Mouse (Mus musculus): ENCODE data around the gene Sytl2. TPM values are rescaled to one million over a fixed set of nuclear protein-coding genes. Genes with fewer than 3 reads are reported as not detected.

Gene Sytl2
- polyA plus RNA-seq, 1 experiment, result 5.9 TPM

- no peak for DNase-seq
- TF ChIP-seq POLR2A (IDR thresholded peaks at IDR 0.05; ENCODE audit: control insufficient read depth, extremely low read depth, insufficient read depth, low read length, poor library complexity), result no peak
- no peak for TF ChIP-seq CTCF (IDR thresholded peaks at IDR 0.05; ENCODE audit: borderline replicate concordance, control insufficient read depth, extremely low read depth, insufficient read depth, low read length, poor library complexity)
- H3K4me3 ChIP-seq (ENCODE audit: control insufficient read depth, insufficient read depth, low read length), result no peak overlapping the region
- H3K36me3 ChIP-seq (ENCODE audit: control insufficient read depth, insufficient read depth, low read length), result no peaks in the 10 kb centered on the region
- WGBS, result 70% methylated on average over 3 of the region's 3 CpGs
- H3K27me3 ChIP-seq (ENCODE audit: control insufficient read depth, insufficient read depth, low read length), result no peaks in the 10 kb centered on the region
- no peaks in the 10 kb centered on the region for H3K4me1 ChIP-seq (replicated peaks; ENCODE audit: control insufficient read depth, insufficient read depth, low read length)
- no peak overlapping the region for H3K27ac ChIP-seq (ENCODE audit: control insufficient read depth, insufficient read depth, low read length)
These were observed 31.9 kb upstream of the Sytl2 start for GRCm38 (mm10) chr7:90270141-90270540.

GRCm38 (mm10) chr7:90274561-90275100 lies 27.4 kb upstream of the Sytl2 start:
- TF ChIP-seq POLR2A (IDR thresholded peaks at IDR 0.05; ENCODE audit: control insufficient read depth, extremely low read depth, insufficient read depth, low read length, poor library complexity) (no peak), CTCF (IDR thresholded peaks at IDR 0.05; ENCODE audit: borderline replicate concordance, control insufficient read depth, extremely low read depth, insufficient read depth, low read length, poor library complexity) (no peak)
- Histone ChIP-seq H3K27me3 (ENCODE audit: control insufficient read depth, insufficient read depth, low read length) (no peaks in the 10 kb centered on the region), H3K27ac (ENCODE audit: control insufficient read depth, insufficient read depth, low read length) (no peak overlapping the region), H3K36me3 (ENCODE audit: control insufficient read depth, insufficient read depth, low read length) (no peaks in the 10 kb centered on the region), H3K4me1 (replicated peaks; ENCODE audit: control insufficient read depth, insufficient read depth, low read length) (no peaks in the 10 kb centered on the region; the same call in 1 of the 2 replicates), H3K4me3 (ENCODE audit: control insufficient read depth, insufficient read depth, low read length) (no peak overlapping the region)
- WGBS, result 63% methylated on average over 11 of the region's 11 CpGs
- no peak for DNase-seq

DNA sequence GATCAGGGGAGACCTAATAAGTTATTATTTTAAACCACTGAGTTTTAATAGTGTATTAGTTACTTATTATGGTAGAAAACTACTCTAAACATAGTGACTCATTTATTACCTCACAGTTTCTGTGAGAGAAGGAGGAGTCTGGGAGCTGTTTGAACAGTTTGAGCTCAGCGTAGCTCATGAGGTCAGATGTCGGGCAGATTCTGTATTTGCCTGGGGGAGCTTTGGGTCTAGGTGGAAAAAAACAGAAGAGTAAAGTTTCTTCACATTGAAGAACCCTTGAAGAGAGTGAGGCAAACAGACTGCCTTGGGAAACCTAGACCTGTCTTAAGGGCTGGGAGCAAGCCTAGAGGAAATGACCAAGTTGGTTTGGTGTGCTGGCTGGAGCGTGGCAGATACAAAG lies 24.8 kb upstream of the Sytl2 start:
- no peak overlapping the region for H3K27ac ChIP-seq (ENCODE audit: control insufficient read depth, insufficient read depth, low read length)

GRCm38 (mm10) chr7:90277769-90278168 lies 24.3 kb upstream of the Sytl2 start:
- H3K4me3 ChIP-seq (ENCODE audit: control insufficient read depth, insufficient read depth, low read length), result no peak overlapping the region
- DNase-seq, result no peak
- WGBS, result 94% methylated on average over 4 of the region's 4 CpGs

More for the DNA sequence above, 24.8 kb upstream of the Sytl2 start:
- DNase-seq, result no peak
- H3K36me3 ChIP-seq (ENCODE audit: control insufficient read depth, insufficient read depth, low read length), result no peaks in the 10 kb centered on the region
- 91% methylated on average over 3 of the region's 3 CpGs for WGBS
- TF ChIP-seq CTCF (IDR thresholded peaks at IDR 0.05; ENCODE audit: borderline replicate concordance, control insufficient read depth, extremely low read depth, insufficient read depth, low read length, poor library complexity) (no peak), POLR2A (IDR thresholded peaks at IDR 0.05; ENCODE audit: control insufficient read depth, extremely low read depth, insufficient read depth, low read length, poor library complexity) (no peak)
- H3K27me3 ChIP-seq (ENCODE audit: control insufficient read depth, insufficient read depth, low read length), result no peaks in the 10 kb centered on the region
- peaks cover 4% of the 10 kb centered on the region for H3K4me1 ChIP-seq (replicated peaks; ENCODE audit: control insufficient read depth, insufficient read depth, low read length)
- H3K4me3 ChIP-seq (ENCODE audit: control insufficient read depth, insufficient read depth, low read length), result no peak overlapping the region

DNA sequence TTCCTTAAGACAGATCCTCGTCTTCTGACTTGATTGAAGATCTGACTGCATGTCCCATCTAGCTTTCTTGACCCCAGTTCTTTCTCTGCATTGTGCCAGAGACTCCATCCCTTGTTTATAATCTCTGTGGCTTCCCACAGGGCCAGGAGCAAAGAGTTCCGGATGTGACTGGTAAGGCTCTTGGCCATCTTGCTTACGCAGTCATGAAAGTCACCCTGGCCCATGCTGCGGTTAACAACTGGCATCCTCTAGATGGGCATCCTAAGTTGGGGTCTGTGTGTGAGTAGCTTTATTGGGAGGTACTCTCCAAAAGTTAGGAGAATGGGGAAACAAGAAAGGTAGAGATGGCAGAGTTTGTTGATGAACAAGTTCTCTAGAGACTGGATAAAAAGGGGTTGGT lies 22.9 kb upstream of the Sytl2 start:
- 90% methylated on average over 4 of the region's 4 CpGs for WGBS
- DNase-seq, result no peak
- TF ChIP-seq CTCF (IDR thresholded peaks at IDR 0.05; ENCODE audit: borderline replicate concordance, control insufficient read depth, extremely low read depth, insufficient read depth, low read length, poor library complexity), result no peak
- no peak for TF ChIP-seq POLR2A (IDR thresholded peaks at IDR 0.05; ENCODE audit: control insufficient read depth, extremely low read depth, insufficient read depth, low read length, poor library complexity)
- H3K4me1 ChIP-seq (replicated peaks; ENCODE audit: control insufficient read depth, insufficient read depth, low read length), result peaks cover 4% of the 10 kb centered on the region
- no peak overlapping the region for H3K4me3 ChIP-seq (ENCODE audit: control insufficient read depth, insufficient read depth, low read length)
- no peaks in the 10 kb centered on the region for H3K27me3 ChIP-seq (ENCODE audit: control insufficient read depth, insufficient read depth, low read length)
- H3K27ac ChIP-seq (ENCODE audit: control insufficient read depth, insufficient read depth, low read length), result no peak overlapping the region
- H3K36me3 ChIP-seq (ENCODE audit: control insufficient read depth, insufficient read depth, low read length), result no peaks in the 10 kb centered on the region

More at GRCm38 (mm10) chr7:90277769-90278168, 24.3 kb upstream of the Sytl2 start:
- no peaks in the 10 kb centered on the region for H3K36me3 ChIP-seq (ENCODE audit: control insufficient read depth, insufficient read depth, low read length)
- TF ChIP-seq CTCF (IDR thresholded peaks at IDR 0.05; ENCODE audit: borderline replicate concordance, control insufficient read depth, extremely low read depth, insufficient read depth, low read length, poor library complexity) (no peak), POLR2A (IDR thresholded peaks at IDR 0.05; ENCODE audit: control insufficient read depth, extremely low read depth, insufficient read depth, low read length, poor library complexity) (no peak)
- no peaks in the 10 kb centered on the region for H3K27me3 ChIP-seq (ENCODE audit: control insufficient read depth, insufficient read depth, low read length)
- peaks cover 4% of the 10 kb centered on the region for H3K4me1 ChIP-seq (replicated peaks; ENCODE audit: control insufficient read depth, insufficient read depth, low read length)
- H3K27ac ChIP-seq (ENCODE audit: control insufficient read depth, insufficient read depth, low read length), result no peak overlapping the region

GRCm38 (mm10) chr7:90280274-90280875 lies 21.7 kb upstream of the Sytl2 start:
- peak; percentile 68 for DNase-seq
- Histone ChIP-seq H3K36me3 (ENCODE audit: control insufficient read depth, insufficient read depth, low read length) (no peaks in the 10 kb centered on the region), H3K27me3 (ENCODE audit: control insufficient read depth, insufficient read depth, low read length) (no peaks in the 10 kb centered on the region), H3K4me1 (replicated peaks; ENCODE audit: control insufficient read depth, insufficient read depth, low read length) (peaks cover 4% of the 10 kb centered on the region), H3K27ac (ENCODE audit: control insufficient read depth, insufficient read depth, low read length) (no peak overlapping the region), H3K4me3 (ENCODE audit: control insufficient read depth, insufficient read depth, low read length) (no peak overlapping the region)
- 59% methylated on average over 11 of the region's 11 CpGs for WGBS
- TF ChIP-seq POLR2A (IDR thresholded peaks at IDR 0.05; ENCODE audit: control insufficient read depth, extremely low read depth, insufficient read depth, low read length, poor library complexity) (no peak), CTCF (IDR thresholded peaks at IDR 0.05; ENCODE audit: borderline replicate concordance, control insufficient read depth, extremely low read depth, insufficient read depth, low read length, poor library complexity) (no peak)
